Mouse (Mus musculus) retina, postnatal 7 days (tissue): ENCODE results near the gene Mgp.
A peak's percentile ranks its signal among the peaks of the same experiment; 100 is the strongest.
"Not testable (repeated sequence)": the region's sequence is repeated elsewhere in the genome, so short reads cannot be mapped to it uniquely, and the experiment has no call there.

Experiments
- DNase-seq: peaks from one replicate; pipeline ENCODE4 v3.0.0-alpha.2; 2012; ENCODE audit warnings: low read depth, low spot score

Gene Mgp

DNA sequence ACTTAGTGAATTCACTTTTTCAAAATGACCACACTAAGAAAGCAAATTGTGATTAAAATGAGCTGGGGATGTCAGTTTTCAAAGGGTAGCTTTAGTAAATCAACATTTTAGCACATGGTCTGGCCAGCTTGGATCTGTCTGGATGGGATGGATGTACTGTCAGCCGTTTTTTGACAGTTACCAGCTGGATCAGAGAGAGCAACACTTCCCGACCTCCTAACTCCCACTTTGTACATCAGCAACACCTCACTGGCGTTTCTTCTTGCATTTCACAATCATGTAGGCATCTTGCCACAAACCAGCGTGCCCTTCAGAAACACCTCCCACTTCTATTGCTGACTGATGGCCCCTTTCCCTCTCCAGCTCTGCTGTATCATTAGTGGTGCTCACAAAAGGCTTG lies 22.6 kb upstream of the Mgp start:
- DNase-seq, result no peak

DNA sequence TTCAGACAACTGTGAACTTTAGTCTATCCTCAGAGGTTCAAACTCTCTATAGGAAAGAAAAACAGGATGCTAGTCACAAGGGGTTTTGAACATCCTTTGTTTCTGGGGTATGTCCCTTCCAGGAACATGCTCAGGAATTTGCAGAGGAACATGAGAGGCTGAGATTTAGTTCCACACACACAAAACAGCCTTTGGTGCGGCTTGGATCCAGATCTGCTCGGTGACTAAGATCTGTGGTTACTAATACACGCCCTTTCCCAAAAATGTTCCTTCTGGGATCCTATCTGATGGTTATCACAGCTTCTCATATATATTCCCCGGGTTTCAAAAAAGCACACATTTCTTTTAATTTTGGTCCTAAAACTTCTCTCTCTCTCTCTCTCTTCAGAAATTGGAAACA lies 22.2 kb upstream of the Mgp start:
- DNase-seq, result no peak

DNA sequence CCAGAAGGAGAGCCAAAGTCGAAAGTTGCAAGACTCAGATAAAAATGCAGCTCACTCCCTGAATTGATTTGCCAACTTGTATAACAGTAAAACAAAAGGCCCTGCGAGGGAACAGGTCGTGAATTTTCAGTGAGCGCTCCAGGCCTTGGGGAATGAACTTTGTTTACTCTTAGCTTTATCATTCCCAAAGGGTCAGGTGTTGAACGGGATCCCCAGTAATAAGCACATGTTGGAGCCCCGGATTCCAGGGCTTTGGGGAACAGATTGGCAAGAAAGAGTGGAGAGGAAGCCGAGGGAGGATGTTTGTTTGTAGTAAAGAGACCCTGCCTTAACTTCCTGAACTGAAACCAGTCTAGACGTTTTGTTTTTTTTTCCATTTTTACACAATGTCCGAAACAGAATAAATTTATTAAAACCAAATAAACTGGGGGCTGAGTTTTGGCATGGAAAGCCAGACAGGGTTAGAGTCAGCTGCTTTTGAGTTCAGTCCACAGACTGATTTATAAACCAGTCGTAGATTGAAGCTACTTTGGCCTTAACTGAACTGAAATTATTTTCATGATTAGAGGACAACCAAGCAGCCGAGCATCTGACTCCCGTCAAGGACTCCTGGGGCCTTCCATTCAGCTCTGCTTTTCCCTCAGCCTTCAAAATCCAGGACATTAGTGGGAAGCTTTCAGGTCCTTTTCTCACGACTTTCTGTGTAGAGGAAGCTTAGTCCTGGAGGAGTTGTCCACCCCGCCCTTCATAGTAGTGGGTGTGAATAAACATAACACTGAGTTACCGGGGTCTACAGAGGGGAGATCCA lies 19.1 kb upstream of the Mgp start:
- DNase-seq, result no peak

DNA sequence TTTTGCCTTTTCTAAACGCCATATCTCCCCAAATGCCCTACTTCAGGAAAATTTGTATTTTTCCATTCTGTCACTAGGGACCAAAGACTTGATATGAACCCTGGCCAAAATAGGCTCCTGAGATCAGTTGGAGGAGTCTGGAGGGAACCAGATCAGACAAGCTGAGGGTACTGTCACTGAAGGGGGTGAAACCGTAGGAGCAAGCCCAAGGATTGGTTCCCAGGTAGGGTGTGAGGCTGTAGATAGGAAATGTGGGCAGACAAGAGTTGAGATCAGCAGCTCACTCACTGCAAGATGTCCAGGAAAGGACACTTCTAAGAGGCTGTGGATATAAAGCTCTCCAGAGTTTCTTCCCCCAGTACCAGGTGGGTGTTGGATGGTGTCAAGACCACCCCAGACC lies 16.4 kb upstream of the Mgp start:
- DNase-seq, result no peak

DNA sequence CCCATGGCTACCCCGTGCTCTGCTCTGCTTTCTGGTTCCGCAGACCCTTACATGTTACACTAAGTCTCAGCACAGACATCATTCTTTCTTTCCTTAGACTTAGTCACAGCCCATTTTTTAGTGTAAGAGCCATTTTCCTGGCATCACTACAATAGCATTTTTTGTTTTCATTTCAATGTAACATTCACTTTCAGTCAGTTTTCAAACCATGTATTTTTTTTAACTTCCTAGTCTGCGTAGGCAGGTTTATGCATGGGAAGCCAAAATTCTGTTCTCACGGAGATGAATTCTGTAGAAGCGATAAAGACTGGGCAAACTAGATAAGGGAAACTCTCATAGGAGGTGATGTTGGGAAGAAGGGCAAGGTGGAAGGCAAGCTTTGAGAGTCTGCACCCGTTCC lies 13.9 kb upstream of the Mgp start:
- no peak for DNase-seq

DNA sequence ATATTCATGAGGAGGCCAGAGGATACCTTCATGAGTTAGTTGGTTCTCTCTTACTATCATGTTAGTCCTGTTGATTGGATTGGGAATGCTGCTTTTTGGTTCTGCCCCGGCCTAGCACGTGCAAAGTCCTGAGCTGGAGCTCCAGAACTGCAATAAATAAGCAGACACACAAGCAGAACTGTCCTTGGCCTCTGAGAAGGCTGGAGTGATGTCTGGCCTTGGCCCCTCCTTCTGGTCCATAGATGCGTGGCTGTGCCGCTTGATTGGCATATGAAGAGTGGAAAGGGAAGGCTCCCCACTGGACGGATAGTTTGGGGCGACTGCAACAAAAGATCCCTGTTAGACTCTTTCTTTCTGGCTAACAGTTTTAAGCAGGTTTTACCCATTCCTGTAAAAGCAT lies 13.4 kb upstream of the Mgp start:
- DNase-seq, result no peak

DNA sequence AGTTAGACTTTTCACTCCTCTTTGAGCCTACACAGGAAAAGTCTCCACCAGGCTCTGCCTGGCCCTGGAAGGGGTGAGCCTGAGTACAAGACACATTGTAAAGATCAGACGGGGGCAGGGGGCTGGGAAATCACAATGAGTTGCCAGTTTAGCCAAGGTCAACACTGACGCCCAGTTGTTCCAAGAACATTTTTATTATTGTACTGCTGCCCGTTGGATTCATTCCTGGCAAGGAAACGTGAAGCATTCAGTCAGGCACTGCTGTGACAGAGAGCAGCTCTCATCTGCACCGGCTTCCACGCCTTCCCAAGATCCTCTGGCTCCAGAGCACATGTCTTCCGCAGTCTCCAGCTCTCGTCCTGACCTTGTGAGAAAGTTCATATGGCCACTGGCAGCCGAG lies 12.2 kb upstream of the Mgp start:
- DNase-seq, result no peak

DNA sequence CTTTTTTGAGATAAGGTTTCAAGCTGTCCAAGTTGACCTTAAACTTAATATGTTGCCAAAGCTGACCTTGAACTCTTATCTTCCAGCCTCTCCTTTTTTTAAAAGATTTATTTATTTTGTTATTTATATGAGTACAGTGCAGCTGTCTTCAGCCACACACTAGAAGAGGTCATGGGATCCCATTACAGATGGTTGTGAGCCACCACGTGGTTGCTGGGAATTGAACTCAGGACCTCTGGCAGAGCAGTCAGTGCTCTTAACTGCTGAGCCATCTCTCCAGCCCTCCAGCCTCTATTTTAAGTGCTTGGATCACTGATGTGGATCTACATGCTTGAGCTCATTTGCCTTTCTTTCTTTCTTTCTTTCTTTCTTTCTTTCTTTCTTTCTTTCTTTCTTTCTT lies 9.1 kb upstream of the Mgp start:
- not testable (repeated sequence) for DNase-seq

DNA sequence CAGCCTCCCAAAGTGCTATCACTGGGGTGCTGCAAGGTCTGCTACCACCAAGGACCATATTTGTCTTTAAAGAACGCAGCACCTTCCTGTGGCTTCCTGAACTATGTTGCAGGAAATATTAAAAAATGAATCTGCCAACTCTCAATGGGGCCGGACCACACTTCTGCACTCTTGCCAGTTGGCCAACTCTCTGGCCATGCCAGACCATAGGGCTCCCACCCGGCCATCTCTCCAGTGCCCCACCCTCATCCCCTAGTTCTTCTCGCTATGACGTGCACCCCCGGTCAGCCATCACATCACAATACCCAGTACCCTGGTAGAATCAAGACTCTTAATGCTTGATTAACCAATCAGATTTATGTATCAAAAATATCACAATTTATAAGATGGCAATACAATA lies 8.3 kb upstream of the Mgp start:
- DNase-seq, result no peak

DNA sequence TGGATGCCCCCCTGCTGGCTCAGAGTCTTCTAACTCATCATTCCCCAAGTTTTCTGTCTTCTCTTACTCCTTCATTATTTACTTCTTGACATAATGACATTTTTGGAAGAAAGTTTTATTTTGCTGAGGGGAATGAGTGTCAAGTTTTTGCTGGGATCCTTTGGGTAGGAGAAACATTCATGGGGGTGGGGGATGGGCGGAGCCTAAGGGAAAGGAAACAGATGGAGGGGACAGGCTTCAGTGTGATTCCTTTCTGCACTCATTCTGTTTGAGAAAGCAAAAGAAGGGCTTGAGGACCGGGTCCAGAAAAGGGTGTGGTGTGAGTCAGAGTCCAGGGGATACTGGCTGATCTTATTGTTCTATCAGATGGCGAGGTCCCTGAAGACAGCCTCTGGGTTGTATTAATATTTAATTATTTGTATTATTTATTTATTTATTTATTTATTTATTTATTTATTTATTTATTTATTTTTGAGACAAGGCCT lies 7.8 kb upstream of the Mgp start:
- no peak for DNase-seq

DNA sequence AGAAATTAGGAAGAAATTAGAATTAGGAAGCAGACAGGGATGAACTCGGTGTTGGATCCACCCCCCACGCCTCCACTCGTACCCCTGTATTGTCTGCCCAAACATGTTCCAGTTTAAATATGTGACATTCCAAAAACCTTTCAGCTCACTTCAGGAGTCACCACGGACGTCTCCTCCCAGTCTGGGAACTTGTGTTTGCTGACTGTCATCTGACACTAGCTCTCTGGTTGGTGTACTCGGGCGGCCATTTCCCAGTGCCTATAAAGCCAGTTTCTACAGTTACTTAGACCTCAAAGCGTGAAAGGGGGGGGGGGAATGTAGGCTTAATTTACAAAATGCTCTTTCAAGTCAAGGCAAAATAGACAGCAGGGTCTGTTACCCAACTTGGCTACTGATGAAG lies 6.1 kb upstream of the Mgp start:
- no peak for DNase-seq

DNA sequence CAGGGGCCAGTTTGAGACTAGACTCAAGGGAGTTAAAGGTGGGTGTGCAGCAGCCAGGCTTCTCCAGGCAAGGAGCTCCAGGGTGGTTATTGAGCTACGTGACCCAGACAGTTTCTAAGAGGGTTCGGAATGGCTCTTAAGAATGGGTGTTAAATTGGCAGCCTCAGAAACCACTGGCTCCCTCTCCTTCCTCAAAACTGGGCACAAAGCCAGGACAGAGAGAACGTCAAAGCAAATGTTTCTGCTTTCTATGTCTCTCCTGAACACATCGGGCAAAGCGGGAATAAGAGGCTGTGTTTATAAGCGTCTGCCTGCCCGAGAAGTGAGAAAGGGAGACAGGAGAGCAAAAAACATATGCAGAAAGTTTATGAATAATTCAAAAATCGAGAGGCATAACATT lies 1.0 kb downstream of the Mgp start:
- no peak for DNase-seq

DNA sequence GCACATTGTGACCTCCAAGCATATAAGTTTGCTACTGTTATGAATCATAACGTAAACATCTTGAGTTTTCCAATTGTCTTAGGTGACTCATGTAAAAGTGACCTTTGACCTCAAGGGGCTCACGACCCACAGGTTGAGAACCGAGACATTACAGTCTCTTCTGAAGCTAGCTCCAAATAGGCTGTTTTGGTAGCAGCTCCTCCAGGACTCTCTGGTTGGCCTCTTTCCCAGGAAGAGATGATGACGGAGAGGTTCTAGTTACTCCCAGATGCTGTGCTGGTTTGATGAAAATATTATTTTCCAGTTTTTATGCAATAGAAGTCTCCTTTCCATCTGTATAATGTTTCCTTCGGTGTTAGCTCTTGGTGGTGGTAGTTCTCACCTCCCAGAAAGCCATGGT lies 6.7 kb downstream of the Mgp start:
- DNase-seq, result no peak

DNA sequence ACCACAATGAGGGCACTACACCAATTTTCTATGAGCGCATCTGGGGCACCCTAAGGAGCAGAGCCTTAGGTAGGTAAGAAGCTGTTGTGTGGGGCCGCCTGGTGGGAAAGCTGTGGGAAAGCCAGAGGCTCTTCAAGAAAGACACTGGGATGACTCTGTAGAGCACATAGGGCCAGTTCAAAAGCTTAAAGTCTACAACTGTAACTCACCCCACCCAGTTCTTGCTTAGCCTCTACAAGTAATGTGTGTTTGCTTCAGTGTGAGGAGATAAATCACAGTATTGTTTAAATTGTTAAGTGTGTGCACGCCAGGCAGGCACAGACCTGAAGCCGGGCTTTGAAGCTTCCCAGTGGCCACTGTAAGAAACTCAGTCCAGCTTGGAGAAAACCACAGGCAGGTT lies 9.5 kb downstream of the Mgp start:
- DNase-seq, result no peak

DNA sequence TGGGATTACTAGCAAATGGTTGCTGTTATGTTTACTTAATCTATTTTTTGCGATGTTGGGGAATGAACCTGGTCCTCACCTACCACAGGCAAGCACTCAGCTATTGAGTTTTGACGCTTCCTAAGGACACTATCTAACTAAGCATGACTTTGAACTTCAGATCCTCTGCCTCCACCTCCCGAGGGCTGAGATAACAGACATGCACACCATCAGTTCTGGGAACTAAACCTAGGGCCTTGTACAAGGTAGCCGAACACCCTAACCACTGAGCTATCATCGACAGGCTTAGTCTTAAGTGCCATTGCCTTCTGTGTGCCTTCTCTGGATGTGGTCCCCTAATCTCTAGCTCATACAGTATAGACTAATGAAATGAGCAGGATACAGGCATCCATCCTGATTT lies 10.3 kb downstream of the Mgp start:
- no peak for DNase-seq

DNA sequence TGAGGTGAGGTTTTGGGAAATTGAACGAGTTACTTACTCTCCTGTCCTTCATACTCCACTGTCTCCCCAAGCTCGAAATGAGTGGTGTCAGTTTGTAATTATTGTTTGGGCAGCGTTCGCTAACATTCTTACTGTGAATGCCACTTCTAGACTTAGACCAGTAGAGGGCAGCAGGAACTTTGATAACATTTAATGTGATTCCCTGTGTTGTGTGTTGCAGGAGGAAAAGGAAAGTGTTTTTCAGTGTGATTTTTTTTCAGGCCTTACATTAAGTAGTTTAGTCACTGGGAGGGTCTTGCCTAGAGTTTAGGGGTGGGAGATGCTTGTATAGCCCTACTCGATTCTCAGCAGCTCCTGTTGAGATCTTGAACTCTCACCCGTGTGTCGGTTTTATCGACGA lies 14.6 kb downstream of the Mgp start:
- peak; percentile 42 for DNase-seq

DNA sequence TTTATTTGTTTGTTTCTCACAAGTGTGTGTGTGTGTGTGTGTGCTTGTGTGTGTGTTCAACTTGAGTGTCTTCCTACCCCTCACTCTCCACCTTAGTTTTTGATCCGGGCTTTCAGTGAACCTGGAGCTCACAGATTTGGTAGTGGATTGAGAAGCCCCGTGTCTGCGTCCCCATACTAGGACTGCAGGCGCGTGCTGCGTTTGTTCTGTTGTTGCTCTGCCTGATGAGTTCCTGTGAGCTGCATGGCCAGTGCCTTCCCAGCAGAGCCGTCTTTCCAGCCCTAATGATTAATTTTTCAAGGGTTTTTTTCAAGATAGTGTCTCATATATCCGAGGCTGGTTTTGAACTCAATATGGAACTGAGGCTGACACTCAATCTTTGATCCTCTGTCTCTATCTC lies 17.2 kb downstream of the Mgp start:
- DNase-seq, result no peak

DNA sequence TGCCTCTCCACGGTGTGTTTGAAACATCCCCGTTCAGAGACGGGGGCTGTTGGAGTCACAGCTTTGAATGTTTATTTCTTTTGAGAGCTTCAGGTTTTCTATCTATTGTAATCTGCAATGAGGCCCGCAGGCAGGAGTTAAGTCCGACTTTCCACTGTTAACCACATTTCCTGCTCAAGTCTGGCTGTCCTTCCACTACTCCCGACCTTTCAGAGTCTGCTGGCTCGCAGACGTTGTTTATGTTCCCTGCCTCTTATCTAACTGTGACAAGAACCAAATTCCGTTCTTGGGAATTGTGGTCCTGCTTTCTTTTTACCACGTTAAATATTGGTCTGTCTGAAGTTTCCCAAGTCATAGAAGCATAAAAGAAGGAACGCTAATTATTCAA lies 17.8 kb downstream of the Mgp start:
- DNase-seq, result no peak

DNA sequence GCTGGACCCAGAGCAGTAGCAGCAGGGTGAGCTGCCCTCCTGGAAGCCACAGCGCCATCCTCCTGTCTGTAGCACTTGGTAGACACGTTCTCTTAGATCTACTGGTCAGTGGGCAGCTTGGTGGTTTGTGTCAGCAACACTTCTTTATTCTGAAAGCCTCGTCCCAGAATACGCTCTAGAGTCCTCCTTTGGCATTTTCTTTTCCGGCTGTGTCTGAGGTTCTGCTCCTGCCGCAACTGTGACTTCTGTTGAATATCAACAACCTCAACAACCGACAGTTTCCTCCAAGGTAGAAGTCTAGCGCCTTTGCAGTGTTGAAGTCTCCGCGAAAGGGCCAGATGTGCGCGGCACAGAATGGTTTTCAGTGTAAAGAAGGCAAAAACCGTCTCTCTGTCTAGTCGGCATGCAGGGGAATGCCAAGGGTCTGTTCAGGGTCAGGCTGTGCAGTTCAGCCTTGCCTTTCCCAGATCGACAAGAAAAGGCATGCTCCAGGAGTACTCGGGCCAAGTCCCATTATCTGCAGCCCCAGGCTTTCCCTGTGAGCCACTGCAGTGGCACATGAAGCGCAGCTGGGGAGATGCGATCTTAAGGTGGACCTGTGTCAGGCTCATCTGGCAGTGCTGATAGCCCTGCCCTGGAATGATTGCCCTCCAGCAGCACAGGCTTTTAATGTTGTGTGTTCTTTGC lies 18.3 kb downstream of the Mgp start, which contains the start of gene Art4:
Art4 (minus strand) TSS at position 548 of the 687 bp plus-strand sequence.
- DNase-seq, result no peak

DNA sequence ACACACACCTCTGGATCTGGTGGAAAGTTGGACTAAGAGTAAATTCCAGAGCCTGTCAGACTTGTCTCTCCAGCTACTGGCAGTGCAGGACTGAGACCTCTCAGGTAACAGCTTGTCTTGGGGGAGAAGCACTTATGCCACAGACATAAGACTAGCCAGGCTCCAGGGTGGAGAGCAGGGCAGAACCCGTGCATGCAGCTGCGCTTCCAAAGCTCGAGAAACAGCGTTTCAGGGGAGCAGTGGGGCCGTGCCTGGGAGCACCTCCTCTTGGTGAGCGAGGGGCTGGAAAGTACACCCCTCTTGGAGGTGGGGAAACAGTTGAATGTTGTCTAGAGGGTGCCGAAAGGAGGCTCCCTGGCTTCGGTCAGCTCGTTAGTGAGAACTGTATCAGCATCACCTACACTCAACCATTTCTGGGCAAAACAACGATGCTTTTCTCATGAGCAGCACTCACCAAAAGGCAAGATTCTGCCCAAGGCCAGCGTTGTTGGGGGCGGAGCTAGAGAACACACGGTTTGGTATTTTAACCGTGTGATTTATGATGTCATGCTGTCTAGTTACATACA lies 19.5 kb downstream of the Mgp start:
- no peak for DNase-seq

DNA sequence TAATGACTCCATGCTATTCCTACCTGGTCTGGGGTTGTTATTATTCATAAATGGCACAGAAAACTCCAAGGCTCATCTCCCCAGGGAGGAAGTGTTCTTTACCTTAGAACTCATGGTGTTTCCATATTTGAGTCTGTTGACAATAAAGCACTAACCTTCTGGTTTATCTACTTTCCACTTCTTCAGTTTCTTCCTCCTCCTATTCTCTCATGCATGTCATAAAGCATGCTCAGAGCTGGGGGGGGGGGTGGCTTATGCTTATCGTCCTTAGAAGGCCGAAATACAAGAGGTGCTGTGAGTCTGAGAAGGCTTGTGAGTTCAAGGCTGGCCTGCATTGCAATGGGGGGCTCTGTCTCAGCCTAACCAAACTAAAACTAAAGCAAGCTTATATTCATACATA lies 20.4 kb downstream of the Mgp start:
- DNase-seq, result no peak

DNA sequence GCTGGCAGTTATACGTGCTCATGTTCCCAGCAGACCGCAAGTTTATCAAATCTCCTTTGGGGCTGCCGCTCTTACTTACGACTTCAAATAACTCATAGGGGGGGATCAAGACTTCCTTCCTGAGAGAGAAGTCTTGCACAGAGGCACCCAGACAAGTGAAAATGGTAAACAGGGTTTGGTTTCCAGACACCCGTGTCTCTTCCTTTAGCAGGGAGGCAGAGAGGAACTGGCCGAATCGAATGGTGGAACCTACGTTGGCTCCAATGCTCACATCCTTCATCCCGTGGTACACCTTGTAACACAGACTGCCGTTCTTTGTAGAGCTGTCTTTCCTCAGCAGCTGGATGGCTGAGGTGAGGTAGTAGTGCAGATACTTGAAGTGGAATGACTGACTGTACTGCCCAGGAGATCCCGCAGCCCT lies 21.3 kb downstream of the Mgp start:
- no peak for DNase-seq

DNA sequence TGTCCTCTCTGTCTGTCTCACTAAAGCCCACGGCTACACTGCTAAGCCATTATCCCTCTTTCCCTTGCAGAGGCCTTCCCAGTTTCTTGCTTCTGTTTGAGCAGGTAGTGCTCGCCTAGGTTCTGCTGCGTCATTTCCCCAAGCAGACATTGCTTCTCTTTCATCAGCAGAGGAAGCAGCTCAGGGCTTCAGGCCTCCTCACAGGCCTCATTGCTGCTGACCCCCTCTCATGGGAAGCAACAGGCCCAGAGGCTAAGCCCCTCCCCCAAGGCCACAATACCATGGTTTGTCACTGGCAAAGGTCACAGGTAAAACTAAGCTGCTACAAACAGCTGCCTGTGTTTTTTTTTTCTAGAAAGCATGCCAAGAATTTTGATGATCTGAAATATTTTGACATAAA lies 22.9 kb downstream of the Mgp start:
- DNase-seq, result no peak
